8 mouse cellular contexts compared by ENCODE assay signal in genomic region chr7:34229691-34230111, GRCm38 (mm10). TPM values are rescaled to one million over a fixed set of nuclear protein-coding genes. Genes with fewer than 3 reads are reported as not detected.
DNase-seq lines count a peak whose midpoint lies in the region; ATAC-seq and TF ChIP-seq lines count a peak whose summit lies in the region.

No protein-coding gene starts in this region.

- H3K27ac ChIP-seq in gastrocnemius, adult 2 months = peak overlapping the region; percentile 99
- H3K27ac ChIP-seq in hindbrain, embryonic 15.5 days (replicated peaks) = peak overlapping the region; percentile 83

- no peaks in the 10 kb centered on the region for H3K27me3 ChIP-seq in hindbrain, embryonic 15.5 days

- peak overlapping the region; percentile 64 for H3K9ac ChIP-seq in hindbrain, embryonic 15.5 days

- H3K4me2 ChIP-seq in hindbrain, embryonic 15.5 days = peak overlapping the region; percentile 72

- peak overlapping the region; percentile 92 for H3K4me3 ChIP-seq in gastrocnemius, adult 2 months
- H3K4me3 ChIP-seq in hindbrain, embryonic 15.5 days = peak overlapping the region; percentile 73

- WGBS in hindbrain, embryonic 15.5 days = under 1% methylated on average over 19 of the region's 19 CpGs

- H3K9me3 ChIP-seq in hindbrain, embryonic 15.5 days = no peaks in the 10 kb centered on the region

- peak; percentile 20 for ATAC-seq in hindbrain, embryonic 15.5 days (ENCODE audit: low FRiP score, low read depth)

- intact Hi-C loops in gastrocnemius, adult 2 months (cut with DNase I) = loop anchor here (2.0 kb wide), 1 partner anchor 33 kb away; the partner anchor contains the start of gene Pdcd2l

- DNase-seq in layer of hippocampus, adult 11-12 months (ENCODE audit: low spot score) = peak; percentile 68
- no peak for DNase-seq in layer of hippocampus, adult 9-10 months (ENCODE audit: low spot score)
- DNase-seq in cerebellum, postnatal 14 days = peak; percentile 59 to 65
- peak; percentile 71 for DNase-seq in gastrocnemius, adult 2 months
- DNase-seq in left cerebral cortex, adult 8-10 months (ENCODE audit: low spot score in 2 of 2) = peak; percentile 44 to 74
- DNase-seq in lung, postnatal 36 days = peak; percentile 47
- peak; percentile 62 to 69 for DNase-seq in right cerebral cortex, postnatal 36 days (ENCODE audit: low spot score in 2 of 2)

- H3K36me3 ChIP-seq in hindbrain, embryonic 15.5 days = peaks cover 12% of the 10 kb centered on the region

- no peak for TF ChIP-seq CTCF in gastrocnemius, adult 2 months (IDR thresholded peaks at IDR 0.05)

- H3K4me1 ChIP-seq in hindbrain, embryonic 15.5 days (replicated peaks) = peaks cover 43% of the 10 kb centered on the region

RNA-seq across cellular contexts. Expression of gene Gpi1, which starts 0.4 kb away (rescaled TPM):
- 1,000 to 10,000 TPM in 1 of 2 experiments, 100 to 1,000 TPM in 1; 882 to 1,223 TPM for total RNA-seq in gastrocnemius, adult 2 months (2021)
- polyA plus RNA-seq in hindbrain, embryonic 15.5 days (2015; fragmentation: Nextera tagmentation; extraction: Ambion mirVana) = 300 and 313 TPM in 2 replicates
- 100 to 1,000 TPM; 683 to 742 (median 696) TPM for total RNA-seq in left cerebral cortex, adult 8-10 months (2022)

RNA-seq across cellular contexts. Expression of gene Gm6096, which starts 21.1 kb away (rescaled TPM):
- not detected for total RNA-seq in gastrocnemius, adult 2 months (2021)
- not detected in 2 replicates for polyA plus RNA-seq in hindbrain, embryonic 15.5 days (2015; fragmentation: Nextera tagmentation; extraction: Ambion mirVana)
- not detected for total RNA-seq in left cerebral cortex, adult 8-10 months (2022)

RNA-seq across cellular contexts. Expression of gene Pdcd2l, which starts 33.2 kb away (rescaled TPM):
- 10 to 100 TPM; 13.8 to 19.2 TPM for total RNA-seq in gastrocnemius, adult 2 months (2021)
- polyA plus RNA-seq in hindbrain, embryonic 15.5 days (2015; fragmentation: Nextera tagmentation; extraction: Ambion mirVana) = 71.8 and 82.6 TPM in 2 replicates
- total RNA-seq in left cerebral cortex, adult 8-10 months (2022) = 10 to 100 TPM; 22.3 to 25.5 (median 24.2) TPM
